Mouse (Mus musculus) liver, embryonic 11.5 days (tissue): ENCODE data around the gene Kif20b. TPM values are rescaled to one million over a fixed set of nuclear protein-coding genes. Genes with fewer than 3 reads are reported as not detected.

ENCODE experiments used
- ATAC-seq: fragments of 200-750 bp; cut with Nextera tagmentation; replicated peaks from 2 replicates; pipeline ENCODE4 v1.8.0; 2017; ENCODE audit warnings: moderate number of reproducible peaks, mild to moderate bottlenecking, moderate TSS enrichment, moderate library complexity; ENCODE audit not compliant: low FRiP score
- DNase-seq: peaks from one replicate; pipeline ENCODE4 v3.0.0-alpha.2; 2017; ENCODE audit warnings: low spot score
- H3K27ac ChIP-seq: fragments of 300-500 bp; sonication (generic); 2 replicates; pipeline ENCODE4 v1.5.1; 2014; ENCODE audit warnings: mild to moderate bottlenecking, low read depth, low read length, control low read depth
- H3K27me3 ChIP-seq: fragments of 300-500 bp; sonication (generic); replicated peaks from 2 replicates; pipeline ENCODE4 v1.6.1; 2014; ENCODE audit warnings: low read length, mixed read lengths; ENCODE audit not compliant: control insufficient read depth, insufficient read depth
- H3K36me3 ChIP-seq: fragments of 300-500 bp; sonication (generic); 2 replicates; pipeline ENCODE4 v1.6.1; 2014; ENCODE audit warnings: mild to moderate bottlenecking, low read length, moderate library complexity, mixed read lengths; ENCODE audit not compliant: control insufficient read depth, insufficient read depth
- H3K4me1 ChIP-seq: fragments of 300-500 bp; sonication (generic); replicated peaks from 2 replicates; pipeline ENCODE4 v1.6.1; 2014; ENCODE audit warnings: low read length, mixed read lengths; ENCODE audit not compliant: control insufficient read depth, insufficient read depth
- H3K4me2 ChIP-seq: fragments of 300-500 bp; sonication (generic); 2 replicates; pipeline ENCODE4 v1.6.1; 2014; ENCODE audit warnings: mild to moderate bottlenecking, control low read depth, moderate library complexity
- H3K4me3 ChIP-seq: fragments of 300-500 bp; sonication (generic); 2 replicates; pipeline ENCODE4 v1.5.1; 2014; ENCODE audit warnings: low read depth, low read length, control low read depth
- H3K9ac ChIP-seq: fragments of 300-500 bp; sonication (generic); 2 replicates; pipeline ENCODE4 v1.6.1; 2014; ENCODE audit warnings: low read depth, low read length, control low read depth
- H3K9me3 ChIP-seq: fragments of 300-500 bp; sonication (generic); 2 replicates; pipeline ENCODE4 v1.6.1; 2016; ENCODE audit warnings: low read length, inconsistent platforms, mixed read lengths; ENCODE audit not compliant: control insufficient read depth
- WGBS: fragments of 180-500 bp; shearing (Covaris S2); extraction: QIAGEN DNeasy Blood & Tissue Kit; methylation state at CpG from one replicate; pipeline ENCODE4 v1.1.7; 2014; 5-methylcytosine and 5-hydroxymethylcytosine counted together
- polyA plus RNA-seq: library from polyadenylated mRNA; unstranded; fragments of >200 nt; fragmentation: Nextera tagmentation; extraction: Ambion mirVana; gene quantifications from 2 replicates; pipeline ENCODE4 v1.2.1, GENCODE M21; 2014

The Kif20b gene
- polyA plus RNA-seq, 1 experiment from 2014 or later = 54.8 TPM

DNA sequence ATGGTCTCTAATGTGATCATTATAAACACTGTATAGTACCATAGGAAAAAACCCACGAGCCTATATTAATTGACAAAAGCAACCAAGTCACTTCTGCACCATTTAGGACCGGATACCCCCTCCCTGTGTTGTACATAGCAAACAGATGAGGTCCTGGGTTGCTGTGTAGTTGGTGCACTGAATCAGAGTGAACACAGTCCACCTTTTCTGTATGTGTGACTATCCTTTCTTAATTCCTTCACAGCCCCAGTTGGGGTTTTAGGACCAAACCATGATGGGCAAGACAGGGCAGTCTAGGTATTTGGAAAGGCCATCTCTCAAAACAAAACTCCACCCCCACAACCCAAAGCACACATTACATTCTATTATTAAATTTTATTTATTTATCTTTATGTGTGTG, 20.4 kb upstream of the Kif20b start:
- H3K27me3 ChIP-seq = no peaks in the 10 kb centered on the region
- H3K36me3 ChIP-seq = no peaks in the 10 kb centered on the region
- H3K4me3 ChIP-seq = no peak overlapping the region
- WGBS = 78% methylated on average over 2 of the region's 2 CpGs
- no peak overlapping the region for H3K9ac ChIP-seq
- ATAC-seq (no peak), DNase-seq (no peak)
- H3K4me1 ChIP-seq = no peaks in the 10 kb centered on the region
- H3K9me3 ChIP-seq = no peaks in the 10 kb centered on the region
- no peak overlapping the region for H3K27ac ChIP-seq
- H3K4me2 ChIP-seq = no peak overlapping the region

DNA sequence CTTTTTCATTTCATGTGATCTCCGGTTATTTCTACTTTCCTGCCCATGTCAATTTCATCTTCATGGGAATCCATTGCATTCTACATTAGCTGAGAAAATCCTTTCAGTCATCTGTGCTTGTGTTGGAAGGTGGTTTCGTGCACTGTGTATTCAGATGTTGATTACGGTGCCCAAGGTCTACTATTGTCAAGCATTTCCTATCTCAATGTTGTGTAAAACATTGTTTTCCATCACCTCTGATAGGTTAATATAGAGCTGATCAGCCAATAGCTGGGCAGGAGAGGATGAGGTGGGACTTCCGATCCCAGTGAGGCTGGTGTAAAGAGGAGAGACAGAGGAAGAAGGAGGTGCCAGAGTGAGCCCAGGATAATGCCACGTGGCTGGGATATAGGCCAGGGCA, 18.1 kb upstream of the Kif20b start:
- Histone ChIP-seq H3K27ac (no peak overlapping the region), H3K27me3 (no peaks in the 10 kb centered on the region), H3K4me1 (no peaks in the 10 kb centered on the region), H3K36me3 (no peaks in the 10 kb centered on the region), H3K4me3 (no peak overlapping the region), H3K4me2 (no peak overlapping the region), H3K9me3 (no peaks in the 10 kb centered on the region), H3K9ac (no peak overlapping the region)
- WGBS = 78% methylated on average over 5 of the region's 5 CpGs
- DNase-seq (no peak), ATAC-seq (no peak)

DNA sequence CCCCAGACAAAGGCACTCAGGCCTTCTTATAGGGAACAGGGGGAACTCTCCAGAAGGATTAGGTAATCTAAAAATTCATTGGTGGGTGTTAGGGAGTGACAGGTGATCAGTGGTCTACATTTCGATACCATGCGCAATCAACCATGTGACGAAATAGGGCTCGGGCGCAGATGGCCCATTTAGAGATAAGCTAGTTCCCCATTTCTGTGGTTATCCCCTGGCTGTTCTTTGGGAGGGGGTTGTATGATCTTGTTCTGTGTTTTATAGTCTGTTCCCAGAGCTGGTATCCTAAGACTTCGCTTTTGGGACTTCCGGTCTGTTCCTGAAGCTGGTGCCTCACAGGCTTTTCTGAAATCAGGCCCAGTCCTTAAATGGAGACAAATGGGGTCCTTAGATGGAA, 16.7 kb upstream of the Kif20b start:
- DNase-seq (no peak), ATAC-seq (no peak)
- no peak overlapping the region for H3K4me2 ChIP-seq
- H3K4me1 ChIP-seq = no peaks in the 10 kb centered on the region
- 59% methylated on average over 7 of the region's 7 CpGs for WGBS
- no peaks in the 10 kb centered on the region for H3K36me3 ChIP-seq
- H3K27ac ChIP-seq = no peak overlapping the region
- H3K27me3 ChIP-seq = no peaks in the 10 kb centered on the region
- H3K9me3 ChIP-seq = no peaks in the 10 kb centered on the region
- H3K4me3 ChIP-seq = no peak overlapping the region
- no peak overlapping the region for H3K9ac ChIP-seq

DNA sequence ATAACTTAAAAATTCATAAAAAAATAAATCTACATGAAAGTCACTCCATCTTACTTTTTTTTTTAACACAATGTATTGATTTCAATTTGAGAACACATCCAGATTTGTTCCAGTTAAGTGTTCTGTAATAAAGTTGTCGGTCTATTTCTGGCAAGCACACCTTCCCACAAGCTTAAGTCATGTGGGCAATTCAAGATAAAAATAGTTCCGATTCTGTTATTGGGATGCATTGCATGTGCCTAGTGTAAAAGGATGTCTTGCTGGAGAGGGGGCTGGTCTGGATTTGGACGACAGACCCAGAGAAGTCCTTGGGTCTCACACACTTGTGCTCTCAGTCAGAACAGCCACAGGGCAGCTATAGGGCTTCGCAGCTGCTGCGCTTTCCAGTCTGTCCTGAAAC, 15.4 kb upstream of the Kif20b start:
- DNase-seq (no peak), ATAC-seq (no peak)
- no peak overlapping the region for H3K4me2 ChIP-seq
- H3K27me3 ChIP-seq = no peaks in the 10 kb centered on the region
- H3K4me1 ChIP-seq = no peaks in the 10 kb centered on the region
- no peak overlapping the region for H3K9ac ChIP-seq
- 68% methylated on average over 5 of the region's 5 CpGs for WGBS
- no peak overlapping the region for H3K27ac ChIP-seq
- H3K36me3 ChIP-seq = no peaks in the 10 kb centered on the region
- no peak overlapping the region for H3K4me3 ChIP-seq
- H3K9me3 ChIP-seq = no peaks in the 10 kb centered on the region

DNA sequence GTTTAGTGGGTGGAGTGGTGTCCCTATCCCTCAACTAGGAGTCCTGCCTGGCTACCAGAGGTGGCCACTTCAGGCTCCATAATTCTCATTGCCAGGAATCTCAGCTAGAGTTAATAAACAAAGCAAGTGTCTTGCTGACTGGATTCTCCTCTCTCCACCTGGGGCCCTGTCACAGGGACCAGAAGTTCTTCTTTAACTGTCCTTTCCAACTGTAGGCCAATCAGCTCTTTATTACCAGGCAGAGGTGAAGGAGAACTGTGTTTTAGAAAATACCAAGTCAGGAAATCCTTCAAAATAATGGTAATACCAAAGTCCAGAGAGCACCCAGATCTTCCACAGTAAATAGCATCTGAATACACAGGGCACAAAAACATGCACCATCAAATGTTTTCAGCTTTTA, 9.8 kb upstream of the Kif20b start:
- Histone ChIP-seq H3K27ac (no peak overlapping the region), H3K4me1 (no peaks in the 10 kb centered on the region), H3K27me3 (no peaks in the 10 kb centered on the region), H3K36me3 (no peaks in the 10 kb centered on the region), H3K9ac (no peak overlapping the region), H3K4me2 (no peak overlapping the region), H3K9me3 (no peaks in the 10 kb centered on the region), H3K4me3 (no peak overlapping the region)
- no peak for ATAC-seq
- no peak for DNase-seq

DNA sequence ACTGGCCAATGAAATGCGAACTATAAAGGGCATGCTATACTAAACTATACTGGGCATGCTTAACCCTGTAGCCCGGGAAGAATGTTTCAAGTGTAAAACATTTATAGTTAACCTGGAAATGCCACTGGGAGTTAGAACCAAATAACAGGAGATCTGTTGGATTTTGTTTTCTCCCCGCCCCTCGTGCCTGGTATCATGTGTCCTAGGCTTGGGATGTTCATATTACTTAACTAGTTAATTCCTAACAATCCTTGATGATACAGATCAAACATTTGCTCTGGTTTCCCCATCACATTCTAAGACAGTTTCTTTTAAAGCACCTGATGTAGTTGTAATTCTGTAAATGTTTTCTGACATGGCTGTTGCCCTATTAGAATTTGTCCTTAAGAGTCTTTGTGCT, 2.1 kb upstream of the Kif20b start:
- 89% methylated on average over 4 of the region's 4 CpGs for WGBS
- no peak for ATAC-seq
- H3K4me1 ChIP-seq = no peaks in the 10 kb centered on the region

DNA sequence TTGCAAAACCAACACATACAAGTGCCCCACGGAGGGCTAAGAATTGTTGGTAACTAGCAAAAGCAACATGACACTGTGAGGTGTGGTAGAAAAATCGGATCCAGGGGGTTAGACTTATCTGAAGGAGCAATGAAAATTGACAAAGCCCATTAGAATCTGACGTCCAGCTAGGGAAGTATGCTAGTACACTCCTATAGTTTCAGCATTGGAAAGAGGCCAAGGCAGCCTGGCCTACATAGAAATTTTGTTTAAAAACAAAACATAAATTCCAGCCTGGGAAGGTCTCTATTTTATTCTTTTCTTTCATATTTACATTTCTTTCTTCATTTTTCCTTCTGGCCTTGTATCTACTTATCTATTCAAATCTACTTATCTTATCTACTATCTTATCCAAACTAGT, 1.6 kb upstream of the Kif20b start:
- WGBS = 75% methylated on average over 3 of the region's 3 CpGs
- DNase-seq = no peak

More for the DNA sequence above, 2.1 kb upstream of the Kif20b start:
- Histone ChIP-seq H3K9me3 (no peaks in the 10 kb centered on the region), H3K36me3 (peaks cover 3% of the 10 kb centered on the region; the same call in 1 of the 2 replicates), H3K27ac (no peak overlapping the region), H3K4me3 (no peak overlapping the region), H3K4me2 (no peak overlapping the region), H3K27me3 (no peaks in the 10 kb centered on the region), H3K9ac (no peak overlapping the region)
- no peak for DNase-seq

DNA sequence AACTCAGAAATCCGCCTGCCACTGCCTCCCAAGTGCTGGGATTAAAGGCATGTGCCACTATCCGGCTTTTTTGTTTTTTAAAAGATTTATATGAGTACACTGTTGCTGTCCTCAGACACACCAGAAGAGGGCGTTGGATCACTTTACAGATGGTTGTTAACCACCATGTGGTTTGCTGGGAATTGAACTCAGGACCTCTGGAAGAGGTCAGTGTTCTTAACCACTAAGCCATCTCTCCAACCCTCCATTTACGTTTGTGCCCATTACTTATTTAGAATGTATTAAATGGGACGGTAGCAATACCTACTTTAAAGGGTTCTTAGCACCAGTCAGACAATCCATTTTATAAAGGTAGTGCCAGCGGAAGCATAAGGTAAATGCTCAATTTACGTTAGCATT, 909 bp upstream of the Kif20b start:
- H3K27me3 ChIP-seq = no peaks in the 10 kb centered on the region
- H3K27ac ChIP-seq = peak overlapping the region; percentile 47
- peak overlapping the region; percentile 70 for H3K4me2 ChIP-seq
- WGBS = 15% methylated on average over 7 of the region's 7 CpGs
- no peak for DNase-seq
- peaks cover 3% of the 10 kb centered on the region; the same call in 1 of the 2 replicates for H3K36me3 ChIP-seq
- peak overlapping the region; percentile 79 for H3K4me3 ChIP-seq
- no peak for ATAC-seq
- no peaks in the 10 kb centered on the region for H3K9me3 ChIP-seq
- H3K9ac ChIP-seq = peak overlapping the region; percentile 57; the same call in 1 of the 2 replicates
- H3K4me1 ChIP-seq = no peaks in the 10 kb centered on the region

More for the DNA sequence above, 1.6 kb upstream of the Kif20b start:
- Histone ChIP-seq H3K4me1 (no peaks in the 10 kb centered on the region), H3K27me3 (no peaks in the 10 kb centered on the region), H3K9me3 (no peaks in the 10 kb centered on the region), H3K36me3 (peaks cover 3% of the 10 kb centered on the region; the same call in 1 of the 2 replicates), H3K9ac (no peak overlapping the region), H3K27ac (no peak overlapping the region), H3K4me3 (no peak overlapping the region), H3K4me2 (no peak overlapping the region)
- ATAC-seq = no peak

DNA sequence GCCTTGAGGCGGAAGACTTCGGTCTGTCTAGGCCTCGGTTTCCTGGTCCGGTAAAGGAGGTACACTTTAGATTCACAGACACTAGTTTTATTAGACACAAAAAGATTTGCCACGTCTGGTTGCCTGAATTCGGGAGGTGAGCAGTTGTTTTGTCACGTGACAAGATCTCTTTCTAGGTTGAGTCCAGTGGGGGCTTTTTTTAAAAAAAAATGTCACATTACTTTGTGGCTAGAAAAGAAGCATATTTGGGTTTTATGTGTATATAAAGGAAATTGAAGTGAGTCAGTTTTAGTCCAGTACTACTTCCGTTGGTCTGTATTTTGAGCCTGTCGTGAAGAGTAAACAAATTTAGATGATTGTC, 422 bp downstream of the Kif20b start:
- Histone ChIP-seq H3K9me3 (no peaks in the 10 kb centered on the region), H3K4me3 (peak overlapping the region; percentile 79), H3K4me2 (peak overlapping the region; percentile 69), H3K9ac (peak overlapping the region; percentile 79), H3K27ac (peak overlapping the region; percentile 34; the same call in 1 of the 2 replicates), H3K4me1 (no peaks in the 10 kb centered on the region), H3K36me3 (peaks cover 3% of the 10 kb centered on the region; the same call in 1 of the 2 replicates), H3K27me3 (no peaks in the 10 kb centered on the region)
- WGBS = under 1% methylated on average over 9 of the region's 9 CpGs
- no peak for DNase-seq
- ATAC-seq = no peak
